Mouse (Mus musculus) heart, adult 18-20 months (tissue): ENCODE measurements around the gene Ly6g6f. TPM values are rescaled to one million over a fixed set of nuclear protein-coding genes. Genes with fewer than 3 reads are reported as not detected.

ENCODE experiments used
- DNase-seq, 2 experiments: peaks; one replicate each; pipeline ENCODE4 v3.0.0; 2021 to 2022; ENCODE audit warnings: mixed read lengths in 1 of 2
- total RNA-seq, 2 experiments: library from RNA; stranded (reverse); gene quantifications; 2 replicates each; pipeline ENCODE4 v1.2.3; 2021

Gene Ly6g6f
- total RNA-seq, 2 experiments from 2014 or later, result not detected

- DNase-seq, result peak; percentile 33 to 37
These were observed 20.5 kb upstream of the Ly6g6f start for GRCm38 (mm10) chr17:35105740-35106389.

- no peak for DNase-seq
These were observed 19.3 kb upstream of the Ly6g6f start for GRCm38 (mm10) chr17:35104754-35105153.

GRCm38 (mm10) chr17:35104079-35104478 is 18.7 kb upstream of the Ly6g6f start:
- DNase-seq, result no peak

GRCm38 (mm10) chr17:35103221-35103690 is 17.8 kb upstream of the Ly6g6f start:
- no peak for DNase-seq

GRCm38 (mm10) chr17:35102299-35102698 is 16.9 kb upstream of the Ly6g6f start:
- no peak for DNase-seq

GRCm38 (mm10) chr17:35101161-35101560 is 15.8 kb upstream of the Ly6g6f start:
- DNase-seq, result no peak

- DNase-seq, result no peak
These were observed 14.9 kb upstream of the Ly6g6f start for GRCm38 (mm10) chr17:35100196-35100765.

- DNase-seq, result no peak
These were observed 11.8 kb upstream of the Ly6g6f start for GRCm38 (mm10) chr17:35097164-35097655.

- no peak for DNase-seq
These were observed 11.2 kb upstream of the Ly6g6f start for GRCm38 (mm10) chr17:35096597-35096996.

GRCm38 (mm10) chr17:35094475-35095365 is 9.3 kb upstream of the Ly6g6f start:
- DNase-seq, result no peak

GRCm38 (mm10) chr17:35092403-35093198 is 7.2 kb upstream of the Ly6g6f start:
- no peak for DNase-seq

GRCm38 (mm10) chr17:35090166-35090932 is 4.9 kb upstream of the Ly6g6f start:
- DNase-seq, result peak; percentile 42 to 44

- peak; percentile 95 to 97 for DNase-seq
These were observed 3.6 kb upstream of the Ly6g6f start, which contains the start of gene Abhd16a for GRCm38 (mm10) chr17:35088825-35089644. Gene Abhd16a (plus strand): TSS chr17:35089263.

- DNase-seq, result no peak
These were observed 2.7 kb upstream of the Ly6g6f start for GRCm38 (mm10) chr17:35088151-35088550.

GRCm38 (mm10) chr17:35083929-35084497 is 1.4 kb downstream of the Ly6g6f start:
- DNase-seq, result no peak

GRCm38 (mm10) chr17:35082841-35083576 is 2.4 kb downstream of the Ly6g6f start:
- no peak for DNase-seq

GRCm38 (mm10) chr17:35080710-35081109 is 4.7 kb downstream of the Ly6g6f start:
- DNase-seq, result no peak

- no peak for DNase-seq
These were observed 5.2 kb downstream of the Ly6g6f start for GRCm38 (mm10) chr17:35080248-35080647.

- peak in 1 of 2 experiments; percentile 32 for DNase-seq
These were observed 5.6 kb downstream of the Ly6g6f start for GRCm38 (mm10) chr17:35079778-35080177.
